Mouse (Mus musculus) stomach, embryonic 16.5 days (tissue): ENCODE data around the gene Abtb1. TPM values are rescaled to one million over a fixed set of nuclear protein-coding genes. Genes with fewer than 3 reads are reported as not detected.
A peak's percentile ranks its signal among the peaks of the same experiment; 100 is the strongest.

ENCODE experiments used
- ATAC-seq: fragments of 200-750 bp; cut with Nextera tagmentation; 2 replicates; pipeline ENCODE4 v1.8.0; 2017; ENCODE audit warnings: moderate number of reproducible peaks, moderate TSS enrichment; ENCODE audit not compliant: insufficient read depth, low FRiP score
- H3K27ac ChIP-seq: fragments of 300-500 bp; sonication (generic); 2 replicates; pipeline ENCODE4 v1.5.1; 2014; ENCODE audit warnings: low read length
- H3K27me3 ChIP-seq: fragments of 300-500 bp; sonication (generic); 2 replicates; pipeline ENCODE4 v1.6.1; 2014; ENCODE audit warnings: low read length, control low read depth, mixed read lengths; ENCODE audit not compliant: control insufficient read depth, insufficient read depth
- H3K36me3 ChIP-seq: fragments of 300-500 bp; sonication (generic); 2 replicates; pipeline ENCODE4 v1.6.1; 2014; ENCODE audit warnings: low read length; ENCODE audit not compliant: control insufficient read depth, insufficient read depth
- H3K4me1 ChIP-seq: fragments of 300-500 bp; sonication (generic); 2 replicates; pipeline ENCODE4 v1.6.1; 2014; ENCODE audit warnings: low read length, control low read depth, mixed read lengths; ENCODE audit not compliant: control insufficient read depth, insufficient read depth
- H3K4me2 ChIP-seq: fragments of 300-500 bp; sonication (generic); 2 replicates; pipeline ENCODE4 v1.6.1; 2014; ENCODE audit warnings: low read depth, low read length, mixed read lengths
- H3K4me3 ChIP-seq: fragments of 300-500 bp; sonication (generic); replicated peaks from 2 replicates; pipeline ENCODE4 v1.5.1; 2014; ENCODE audit warnings: mild to moderate bottlenecking, low read length
- H3K9ac ChIP-seq: fragments of 300-500 bp; sonication (generic); 2 replicates; pipeline ENCODE4 v1.6.1; 2014; ENCODE audit warnings: low read length
- H3K9me3 ChIP-seq: fragments of 300-500 bp; sonication (generic); replicated peaks from 2 replicates; pipeline ENCODE4 v1.6.1; 2016; ENCODE audit warnings: low read length, control low read depth; ENCODE audit not compliant: control insufficient read depth
- WGBS: fragments of 180-500 bp; shearing (Covaris S2); extraction: QIAGEN DNeasy Blood & Tissue Kit; methylation state at CpG from one replicate; pipeline ENCODE4 v1.1.7; 2014; 5-methylcytosine and 5-hydroxymethylcytosine counted together
- polyA plus RNA-seq: library from polyadenylated mRNA; unstranded; fragments of >200 nt; fragmentation: Nextera tagmentation; extraction: Ambion mirVana; gene quantifications from 2 replicates; pipeline ENCODE4 v1.2.1, GENCODE M21; 2015

Gene Abtb1
- polyA plus RNA-seq, 1 experiment from 2014 or later, result 31.2 TPM

DNA sequence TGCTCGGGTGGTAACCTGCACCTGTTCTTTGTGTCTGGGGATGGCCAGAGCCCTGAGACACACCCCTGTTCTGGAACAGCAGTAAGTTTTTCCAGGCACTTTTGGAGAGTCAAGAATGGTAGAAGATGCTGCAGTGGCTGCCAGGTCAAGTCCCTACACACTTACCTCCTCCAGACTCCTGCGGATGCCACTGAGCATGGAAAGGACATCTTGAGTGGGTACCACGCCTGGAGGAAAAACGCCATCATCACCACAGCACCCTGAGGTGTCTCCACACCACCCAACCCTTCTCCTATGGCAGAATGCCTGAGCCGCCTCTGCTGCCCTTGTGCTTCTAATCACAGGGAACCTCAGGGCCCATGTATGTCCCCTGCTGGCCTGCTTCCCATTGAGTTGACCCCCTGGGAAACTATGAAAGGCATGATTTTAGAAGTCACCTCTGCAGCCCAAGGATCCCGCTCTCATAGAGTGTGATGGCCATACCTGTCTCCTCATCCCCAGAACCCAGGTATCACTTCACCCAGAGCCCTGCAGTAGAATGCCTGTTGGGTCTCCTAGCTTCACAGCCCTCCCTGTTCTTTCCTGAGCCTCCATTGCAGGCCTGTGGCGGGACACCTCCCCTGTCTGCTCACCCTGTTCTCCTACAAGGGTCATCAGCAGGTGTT lies 3.2 kb upstream of the Abtb1 start:
- ATAC-seq, result no peak

DNA sequence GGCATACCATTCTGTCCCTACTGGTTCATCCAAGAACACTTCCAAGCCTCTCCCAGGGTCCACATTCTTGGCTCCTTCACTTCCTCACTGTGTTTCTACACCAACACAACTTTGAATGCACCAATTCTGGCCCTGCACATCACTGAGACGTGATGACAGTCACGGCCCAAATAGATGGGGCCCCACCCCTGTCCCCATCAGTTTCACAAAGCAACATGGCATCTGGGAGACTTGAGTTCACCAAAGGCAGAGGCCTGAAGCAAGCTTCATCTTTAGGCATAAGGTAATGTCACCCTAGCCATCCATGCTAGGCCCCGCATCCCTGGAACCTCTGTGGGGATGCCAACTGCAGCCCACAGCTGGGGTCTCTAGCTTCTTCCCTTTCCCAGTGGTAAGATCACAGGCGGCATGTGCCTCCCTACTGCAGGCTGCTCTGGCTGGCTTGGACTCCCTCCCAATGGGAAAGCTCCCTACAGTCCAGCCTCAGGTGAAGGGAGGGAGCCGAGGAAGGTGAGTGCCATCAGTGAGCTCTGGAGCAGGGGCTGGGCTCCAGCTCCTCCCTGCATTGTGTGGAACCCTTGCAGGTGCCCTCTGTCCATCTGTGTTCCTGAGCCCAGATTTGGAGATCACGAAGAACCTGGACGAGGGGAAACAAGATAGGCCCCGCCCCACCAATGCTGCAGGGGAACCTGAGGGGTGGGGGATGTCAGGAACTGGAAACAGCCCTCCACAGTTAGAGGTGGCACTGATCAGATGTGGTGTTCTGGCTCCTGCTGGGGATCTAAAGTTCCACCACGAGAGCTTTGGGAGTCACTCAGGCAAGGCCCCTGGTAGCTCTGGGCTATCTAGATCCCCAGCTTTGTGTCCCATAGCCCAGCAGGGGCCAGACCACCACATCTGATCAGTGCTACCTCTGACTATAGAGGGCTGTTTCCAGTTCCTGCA lies 2.3 kb upstream of the Abtb1 start:
- Histone ChIP-seq H3K4me2 (no peak overlapping the region), H3K27me3 (no peaks in the 10 kb centered on the region), H3K36me3 (peaks cover under 1% of the 10 kb centered on the region; the same call in 1 of the 2 replicates), H3K4me3 (no peak overlapping the region), H3K9me3 (no peaks in the 10 kb centered on the region), H3K9ac (no peak overlapping the region), H3K4me1 (peaks cover 16% of the 10 kb centered on the region), H3K27ac (no peak overlapping the region)
- ATAC-seq, result no peak
- 80% methylated on average over 9 of the region's 9 CpGs for WGBS

More for the DNA sequence above, 3.2 kb upstream of the Abtb1 start:
- H3K4me3 ChIP-seq, result no peak overlapping the region
- peaks cover 16% of the 10 kb centered on the region for H3K4me1 ChIP-seq
- no peak overlapping the region for H3K27ac ChIP-seq
- H3K9ac ChIP-seq, result no peak overlapping the region
- no peaks in the 10 kb centered on the region for H3K9me3 ChIP-seq
- no peak overlapping the region for H3K4me2 ChIP-seq
- 86% methylated on average over 7 of the region's 7 CpGs for WGBS
- H3K27me3 ChIP-seq, result no peaks in the 10 kb centered on the region
- H3K36me3 ChIP-seq, result no peaks in the 10 kb centered on the region

DNA sequence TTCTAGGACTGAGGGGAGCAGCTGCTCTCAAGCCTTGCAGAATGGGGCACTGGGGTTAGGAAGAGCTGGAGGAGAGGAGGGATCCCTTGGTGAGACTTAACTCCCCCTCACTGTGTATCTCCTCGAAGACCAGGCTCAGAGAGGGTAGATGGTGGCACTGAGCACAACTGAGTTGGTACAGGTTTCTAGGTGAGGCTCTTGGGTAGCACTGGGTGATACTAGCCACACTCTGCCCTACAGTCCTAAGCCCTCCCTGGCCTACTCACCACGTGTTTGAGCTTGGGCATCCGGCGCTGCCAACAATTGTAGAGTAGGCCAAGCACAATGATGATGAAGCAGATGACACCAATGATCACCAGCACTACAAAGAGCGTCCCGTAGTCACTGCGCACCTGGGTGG lies 1.5 kb upstream of the Abtb1 start:
- no peak for ATAC-seq

DNA sequence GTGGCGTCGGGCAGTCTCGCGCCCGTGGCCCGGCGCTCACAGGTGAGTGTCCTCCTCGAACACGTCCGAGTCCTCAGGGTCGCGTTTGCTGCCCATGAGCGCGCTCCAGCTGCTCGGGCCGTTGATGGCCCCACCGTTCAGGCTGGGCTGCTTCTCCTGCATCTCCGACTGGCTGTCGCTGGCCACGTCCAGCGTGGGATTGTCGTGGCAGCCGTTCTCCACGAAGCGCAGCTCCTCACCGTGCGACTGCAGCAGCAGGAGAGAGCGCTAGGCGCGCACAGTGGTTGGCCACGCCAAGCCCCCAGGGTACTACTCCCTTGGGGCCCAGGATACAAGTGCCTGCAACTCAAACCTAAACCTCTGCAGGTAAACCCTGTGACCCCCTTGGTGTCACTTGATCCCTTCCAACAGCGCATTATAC lies 957 bp upstream of the Abtb1 start:
- Histone ChIP-seq H3K27ac (peak overlapping the region; percentile 83), H3K4me1 (peaks cover 16% of the 10 kb centered on the region), H3K27me3 (no peaks in the 10 kb centered on the region), H3K4me3 (peak overlapping the region; percentile 94), H3K9ac (peak overlapping the region; percentile 90), H3K4me2 (peak overlapping the region; percentile 92), H3K9me3 (no peaks in the 10 kb centered on the region), H3K36me3 (peaks cover 9% of the 10 kb centered on the region; the same call in 1 of the 2 replicates)
- ATAC-seq, result no peak
- WGBS, result under 1% methylated on average over 32 of the region's 32 CpGs

More for the DNA sequence above, 1.5 kb upstream of the Abtb1 start:
- peaks cover 16% of the 10 kb centered on the region for H3K4me1 ChIP-seq
- no peaks in the 10 kb centered on the region for H3K9me3 ChIP-seq
- H3K4me3 ChIP-seq, result peak overlapping the region; percentile 94
- WGBS, result 74% methylated on average over 7 of the region's 7 CpGs
- H3K9ac ChIP-seq, result peak overlapping the region; percentile 90
- H3K27ac ChIP-seq, result no peak overlapping the region
- H3K4me2 ChIP-seq, result peak overlapping the region; percentile 92
- H3K36me3 ChIP-seq, result peaks cover 4% of the 10 kb centered on the region; the same call in 1 of the 2 replicates
- no peaks in the 10 kb centered on the region for H3K27me3 ChIP-seq

DNA sequence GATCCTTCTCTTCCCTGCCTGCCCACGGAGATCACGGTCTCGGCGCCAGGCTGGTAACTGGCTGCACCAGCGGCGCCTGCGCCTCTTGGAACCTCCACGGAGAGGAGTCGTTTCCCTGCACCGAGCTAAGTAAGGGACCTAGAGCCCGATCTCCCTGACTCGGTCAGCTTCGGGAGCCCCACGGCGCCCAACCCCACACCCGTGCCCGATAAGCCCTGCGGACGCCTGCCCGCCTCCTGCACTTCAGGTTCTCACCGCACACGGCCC lies 337 bp downstream of the Abtb1 start:
- ATAC-seq, result peak; percentile 0; the same call in 1 of the 2 replicates
- 0% methylated on average over 22 of the region's 22 CpGs for WGBS
- H3K27me3 ChIP-seq, result no peaks in the 10 kb centered on the region
- H3K9me3 ChIP-seq, result no peaks in the 10 kb centered on the region
- peak overlapping the region; percentile 85 for H3K27ac ChIP-seq
- H3K4me3 ChIP-seq, result peak overlapping the region; percentile 94
- peak overlapping the region; percentile 78 for H3K9ac ChIP-seq
- H3K4me2 ChIP-seq, result peak overlapping the region; percentile 93
- peaks cover 9% of the 10 kb centered on the region; the same call in 1 of the 2 replicates for H3K36me3 ChIP-seq
- peaks cover 16% of the 10 kb centered on the region for H3K4me1 ChIP-seq

DNA sequence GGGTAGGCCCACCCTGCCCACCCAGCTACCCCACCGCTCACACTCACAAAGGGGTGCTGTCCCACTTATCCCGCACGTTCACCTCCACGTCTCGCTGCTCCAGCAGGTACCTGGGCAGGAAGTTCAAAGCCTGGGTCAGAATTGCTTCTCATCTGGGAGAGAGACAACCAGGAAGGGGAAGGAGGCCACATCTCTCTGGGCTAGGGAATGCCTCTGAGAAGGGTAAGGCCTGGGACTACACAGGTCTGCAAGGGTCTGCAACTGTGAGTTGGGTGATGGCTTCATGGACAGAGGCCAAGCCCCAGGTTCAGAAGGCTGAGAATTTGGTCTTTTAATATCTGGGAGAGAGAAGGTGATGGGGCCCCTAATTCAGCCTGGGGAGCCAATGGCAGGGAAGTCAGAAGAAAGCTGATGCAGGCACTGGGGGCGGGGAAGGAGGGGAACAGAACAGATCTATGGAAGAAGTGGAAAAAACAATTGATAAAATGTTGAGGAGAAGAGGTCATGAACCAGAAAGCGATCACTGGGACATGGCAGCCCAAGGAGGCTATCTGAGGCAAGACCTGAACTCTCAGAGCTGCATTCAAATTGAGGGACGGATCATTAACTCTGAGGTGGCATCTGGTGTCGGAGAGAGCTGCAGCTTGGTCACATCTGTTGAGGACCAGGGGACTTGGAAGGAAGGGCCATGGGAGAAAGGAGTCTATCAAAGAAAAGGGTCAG lies 832 bp downstream of the Abtb1 start:
- Histone ChIP-seq H3K4me1 (peaks cover 16% of the 10 kb centered on the region), H3K4me3 (peak overlapping the region; percentile 94), H3K27me3 (no peaks in the 10 kb centered on the region), H3K36me3 (peaks cover 12% of the 10 kb centered on the region), H3K27ac (peak overlapping the region; percentile 85), H3K9me3 (no peaks in the 10 kb centered on the region), H3K9ac (peak overlapping the region; percentile 78), H3K4me2 (peak overlapping the region; percentile 93)
- 52% methylated on average over 9 of the region's 9 CpGs for WGBS
- no peak for ATAC-seq

DNA sequence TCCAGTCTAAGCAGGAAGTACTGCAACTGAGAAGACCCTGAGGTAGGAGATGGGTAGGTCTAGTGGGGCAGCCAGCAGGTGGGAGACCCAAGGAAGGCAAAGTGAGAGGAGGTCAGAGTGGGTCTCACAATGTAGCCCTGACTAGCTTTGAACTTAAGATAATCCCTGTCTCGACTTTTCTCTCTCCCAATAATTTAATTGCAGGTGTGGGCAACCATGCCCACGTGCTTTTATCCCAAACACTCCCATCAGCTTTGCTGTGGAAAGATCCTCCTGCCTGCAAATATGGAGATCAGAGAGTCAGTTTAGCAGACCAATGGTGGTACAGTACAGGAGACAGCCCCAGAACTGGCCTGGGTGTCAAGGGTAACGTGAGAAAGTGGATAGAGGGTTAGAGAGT lies 1.6 kb downstream of the Abtb1 start:
- no peak for ATAC-seq
- Histone ChIP-seq H3K36me3 (peaks cover 12% of the 10 kb centered on the region), H3K4me1 (peaks cover 16% of the 10 kb centered on the region), H3K9me3 (no peaks in the 10 kb centered on the region), H3K9ac (peak overlapping the region; percentile 78; the same call in 1 of the 2 replicates), H3K4me3 (no peak overlapping the region), H3K27me3 (no peaks in the 10 kb centered on the region), H3K27ac (no peak overlapping the region), H3K4me2 (peak overlapping the region; percentile 93; the same call in 1 of the 2 replicates)
- 74% methylated on average over 3 of the region's 3 CpGs for WGBS

DNA sequence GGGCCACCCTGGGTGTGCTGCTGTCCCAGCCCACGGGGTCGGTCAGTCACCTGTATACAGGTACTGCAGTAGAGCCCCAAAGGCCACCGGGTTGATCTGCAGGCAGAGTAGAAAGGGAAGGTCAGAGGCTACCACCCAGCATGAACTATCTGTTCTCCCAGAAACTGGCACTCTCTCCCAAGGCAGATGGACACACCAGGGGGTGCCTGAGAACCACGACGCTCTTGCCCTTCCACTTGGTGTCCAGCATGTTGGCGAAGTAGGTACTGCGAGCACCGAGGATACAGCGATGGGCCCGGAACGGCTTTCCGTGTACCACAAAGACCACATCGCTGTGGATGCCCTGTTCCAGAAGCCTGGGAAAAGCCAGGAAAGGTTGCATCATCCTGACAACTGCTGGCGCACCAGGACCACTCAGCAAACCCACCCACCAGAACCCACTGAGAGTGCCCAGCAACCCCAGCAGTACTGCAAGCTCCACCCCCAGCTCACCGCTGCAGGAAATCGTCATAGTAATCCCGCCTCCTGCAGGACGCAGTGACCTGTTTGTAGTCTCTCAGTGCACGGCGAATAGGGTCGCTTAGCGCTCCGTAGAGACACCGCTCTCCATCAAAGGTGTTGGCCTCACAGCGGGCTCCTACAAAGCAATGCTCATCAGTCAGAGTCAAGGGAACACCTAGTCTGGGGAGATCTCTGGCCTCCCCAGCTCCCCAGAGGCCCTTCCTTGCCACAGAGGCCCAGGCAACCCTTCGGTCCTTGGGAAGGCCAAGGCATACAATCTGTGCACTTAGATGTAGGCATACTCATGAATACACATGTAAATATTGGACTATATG lies 2.4 kb downstream of the Abtb1 start:
- 86% methylated on average over 26 of the region's 26 CpGs for WGBS
- Histone ChIP-seq H3K27ac (no peak overlapping the region), H3K9ac (no peak overlapping the region), H3K9me3 (no peaks in the 10 kb centered on the region), H3K36me3 (peaks cover 12% of the 10 kb centered on the region), H3K4me1 (peaks cover 16% of the 10 kb centered on the region), H3K4me3 (no peak overlapping the region), H3K4me2 (no peak overlapping the region), H3K27me3 (no peaks in the 10 kb centered on the region)
- ATAC-seq, result no peak
